Mouse (Mus musculus): ENCODE data around the gene Arf5. TPM values are rescaled to one million over a fixed set of nuclear protein-coding genes. Genes with fewer than 3 reads are reported as not detected.

Arf5 gene
- polyA plus RNA-seq, 1 experiment from 2014 or later: 340 TPM

DNA sequence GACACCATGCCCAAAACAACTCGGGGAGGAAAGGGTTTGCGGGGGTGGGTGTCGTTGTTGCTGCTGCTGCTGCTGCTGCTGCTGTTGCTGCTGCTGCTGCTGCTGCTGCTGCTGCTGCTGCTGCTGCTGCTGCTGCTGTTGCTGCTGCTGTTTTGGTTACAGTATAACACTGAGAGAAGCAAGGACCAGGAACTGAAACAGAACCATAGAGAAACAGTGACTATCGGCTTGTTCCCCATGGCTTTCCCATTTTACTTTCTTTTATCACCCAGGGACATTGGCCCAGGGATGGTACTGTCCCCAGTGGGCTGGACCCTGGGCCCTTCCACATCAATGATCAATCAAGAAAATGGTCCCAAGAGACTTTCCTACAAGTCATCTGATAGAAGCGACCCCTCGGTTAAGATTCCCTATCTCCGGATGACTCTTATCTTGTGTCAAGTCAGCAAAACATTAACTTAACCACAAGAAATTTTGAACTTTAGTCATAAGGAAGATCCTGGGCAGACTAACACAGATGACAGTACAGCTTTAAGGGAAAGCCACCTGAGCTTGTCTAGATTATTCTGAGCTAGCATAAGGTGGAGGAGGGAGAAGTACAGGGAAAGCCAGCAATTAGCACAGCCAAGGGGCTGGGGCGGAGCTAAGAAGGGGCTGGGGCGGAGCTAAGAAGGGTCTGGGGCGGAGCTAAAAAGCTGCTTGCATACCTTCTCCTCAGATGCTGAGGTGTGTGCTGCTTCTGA is 7.6 kb downstream of the Arf5 start:
- Histone ChIP-seq H3K9me3 (no peaks in the 10 kb centered on the region), H3K4me3 (replicated peaks) (no peak overlapping the region), H3K4me1 (no peaks in the 10 kb centered on the region), H3K4me2 (no peak overlapping the region), H3K27ac (no peak overlapping the region), H3K9ac (no peak overlapping the region), H3K36me3 (peaks cover 2% of the 10 kb centered on the region), H3K27me3 (replicated peaks) (no peaks in the 10 kb centered on the region)
- peak; percentile 17; the same call in 1 of the 2 replicates for ATAC-seq (ENCODE audit: insufficient read depth, low FRiP score, low read depth)
- 65% methylated on average over 10 of the region's 10 CpGs for WGBS

- no peak overlapping the region for H3K4me2 ChIP-seq
- no peak overlapping the region for H3K4me3 ChIP-seq (replicated peaks)
Observed at GRCm38 (mm10) chr6:28431538-28431855, 8.1 kb downstream of the Arf5 start.

DNA sequence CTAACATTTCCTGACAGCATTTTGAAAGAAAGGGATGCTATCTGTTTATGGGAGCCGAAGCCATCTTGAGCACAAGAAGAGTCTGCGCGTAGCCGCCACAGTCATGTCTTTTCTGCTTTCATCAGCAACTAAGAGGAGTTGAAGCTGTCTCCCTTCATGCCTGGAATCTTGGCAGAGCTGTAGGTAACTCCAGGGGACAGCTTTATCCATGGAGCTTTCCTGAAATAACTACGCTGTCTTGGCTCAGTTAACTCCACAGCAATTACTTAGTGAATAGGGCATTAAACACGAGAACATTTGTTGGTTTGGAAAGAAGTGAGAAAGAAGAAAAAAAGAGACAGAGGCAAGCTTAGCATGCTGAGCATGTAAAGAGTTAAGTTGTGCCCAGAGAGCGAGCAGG is 24.6 kb downstream of the Arf5 start:
- Histone ChIP-seq H3K27ac (no peak overlapping the region), H3K27me3 (replicated peaks) (peaks cover 25% of the 10 kb centered on the region), H3K9me3 (no peaks in the 10 kb centered on the region), H3K4me1 (no peaks in the 10 kb centered on the region), H3K36me3 (no peaks in the 10 kb centered on the region), H3K4me2 (no peak overlapping the region), H3K4me3 (replicated peaks) (no peak overlapping the region), H3K9ac (no peak overlapping the region)
- ATAC-seq (ENCODE audit: insufficient read depth, low FRiP score, low read depth): no peak
- WGBS: 84% methylated on average over 7 of the region's 7 CpGs

More at GRCm38 (mm10) chr6:28431538-28431855, 8.1 kb downstream of the Arf5 start:
- Histone ChIP-seq H3K9ac (no peak overlapping the region), H3K27me3 (replicated peaks) (no peaks in the 10 kb centered on the region), H3K36me3 (no peaks in the 10 kb centered on the region), H3K27ac (no peak overlapping the region), H3K4me1 (no peaks in the 10 kb centered on the region), H3K9me3 (no peaks in the 10 kb centered on the region)
- WGBS: 65% methylated on average over 6 of the region's 6 CpGs
- peak; percentile 37; the same call in 1 of the 2 replicates for ATAC-seq (ENCODE audit: insufficient read depth, low FRiP score, low read depth)

GRCm38 (mm10) chr6:28449253-28449652 is 25.9 kb downstream of the Arf5 start, which contains the start of gene Pax4:
Gene Pax4, minus strand, starts transcription at chr6:28449353.
- H3K9ac ChIP-seq: no peak within 1 kb of the TSS
- no peaks in the 10 kb centered on the region for H3K9me3 ChIP-seq
- H3K27me3 ChIP-seq (replicated peaks): peaks cover 25% of the 10 kb centered on the region
- H3K4me2 ChIP-seq: no peak within 1 kb of the TSS
- 70% methylated on average over 2 of the region's 2 CpGs for WGBS
- H3K27ac ChIP-seq: no peak within 1 kb of the TSS
- no peaks in the 10 kb centered on the region for H3K4me1 ChIP-seq
- ATAC-seq (ENCODE audit: insufficient read depth, low FRiP score, low read depth): no peak
- H3K4me3 ChIP-seq (replicated peaks): no peak within 1 kb of the TSS
- H3K36me3 ChIP-seq: no peaks in the 10 kb centered on the region

- Histone ChIP-seq H3K27ac (no peak overlapping the region), H3K4me1 (no peaks in the 10 kb centered on the region), H3K36me3 (no peaks in the 10 kb centered on the region), H3K4me2 (no peak overlapping the region), H3K4me3 (replicated peaks) (no peak overlapping the region), H3K9ac (no peak overlapping the region), H3K9me3 (no peaks in the 10 kb centered on the region), H3K27me3 (replicated peaks) (peaks cover 25% of the 10 kb centered on the region)
- no peak for ATAC-seq (ENCODE audit: insufficient read depth, low FRiP score, low read depth)
- WGBS: 14% methylated on average over 5 of the region's 5 CpGs
Observed at GRCm38 (mm10) chr6:28450481-28450880, 27.1 kb downstream of the Arf5 start.

- no peak for ATAC-seq (ENCODE audit: insufficient read depth, low FRiP score, low read depth)
- Histone ChIP-seq H3K4me1 (no peaks in the 10 kb centered on the region), H3K36me3 (no peaks in the 10 kb centered on the region), H3K4me3 (replicated peaks) (no peak overlapping the region), H3K27me3 (replicated peaks) (peaks cover 25% of the 10 kb centered on the region), H3K27ac (no peak overlapping the region), H3K4me2 (no peak overlapping the region), H3K9me3 (no peaks in the 10 kb centered on the region), H3K9ac (no peak overlapping the region)
- WGBS: 2% methylated on average over 12 of the region's 12 CpGs
Observed at GRCm38 (mm10) chr6:28450977-28451376, 27.6 kb downstream of the Arf5 start.

GRCm38 (mm10) chr6:28459221-28459668 is 35.9 kb downstream of the Arf5 start:
- H3K36me3 ChIP-seq: no peaks in the 10 kb centered on the region
- H3K4me2 ChIP-seq: no peak overlapping the region
- no peak overlapping the region for H3K4me3 ChIP-seq (replicated peaks)
- no peaks in the 10 kb centered on the region for H3K27me3 ChIP-seq (replicated peaks)
- peak; percentile 56; the same call in 1 of the 2 replicates for ATAC-seq (ENCODE audit: insufficient read depth, low FRiP score, low read depth)
- H3K9ac ChIP-seq: no peak overlapping the region
- H3K4me1 ChIP-seq: no peaks in the 10 kb centered on the region
- H3K27ac ChIP-seq: no peak overlapping the region
- no peaks in the 10 kb centered on the region for H3K9me3 ChIP-seq

DNA sequence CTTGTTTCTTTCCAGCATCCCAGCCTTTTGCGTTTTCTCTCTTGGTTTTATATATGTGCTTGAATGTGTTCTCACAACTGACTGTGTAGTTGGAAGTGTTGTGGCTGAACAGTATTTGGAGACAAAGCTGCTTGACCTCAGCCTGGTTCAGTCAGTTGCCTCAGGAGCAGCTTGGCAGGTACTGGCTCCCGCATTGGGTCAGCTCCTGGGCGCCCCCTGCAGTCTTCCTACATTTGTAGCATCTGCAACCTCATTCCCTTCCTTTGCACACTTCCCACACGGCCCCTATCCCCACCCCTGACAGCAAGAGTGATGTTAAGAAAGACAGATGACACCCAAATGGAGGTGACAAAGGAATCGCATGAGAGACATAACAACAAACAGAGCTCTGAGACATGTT is 37.2 kb downstream of the Arf5 start:
- H3K9ac ChIP-seq: no peak overlapping the region
- H3K27me3 ChIP-seq (replicated peaks): no peaks in the 10 kb centered on the region
- 8% methylated on average over 5 of the region's 5 CpGs for WGBS
- ATAC-seq (ENCODE audit: insufficient read depth, low FRiP score, low read depth): 0 out of 2 replicates have a peak, but pooled peaks have one; percentile 47
- H3K27ac ChIP-seq: no peak overlapping the region
- H3K4me2 ChIP-seq: no peak overlapping the region
- H3K4me1 ChIP-seq: no peaks in the 10 kb centered on the region
- H3K9me3 ChIP-seq: no peaks in the 10 kb centered on the region
- no peak overlapping the region for H3K4me3 ChIP-seq (replicated peaks)
- H3K36me3 ChIP-seq: no peaks in the 10 kb centered on the region

- no peaks in the 10 kb centered on the region for H3K4me1 ChIP-seq
- no peak overlapping the region for H3K27ac ChIP-seq
- ATAC-seq (ENCODE audit: insufficient read depth, low FRiP score, low read depth): no peak
- H3K4me3 ChIP-seq (replicated peaks): no peak overlapping the region
- 23% methylated on average over 6 of the region's 6 CpGs for WGBS
- H3K9ac ChIP-seq: no peak overlapping the region
- H3K4me2 ChIP-seq: no peak overlapping the region
- H3K27me3 ChIP-seq (replicated peaks): no peaks in the 10 kb centered on the region
- no peaks in the 10 kb centered on the region for H3K36me3 ChIP-seq
- H3K9me3 ChIP-seq: no peaks in the 10 kb centered on the region
Observed at GRCm38 (mm10) chr6:28464630-28465029, 41.3 kb downstream of the Arf5 start.

- no peaks in the 10 kb centered on the region for H3K27me3 ChIP-seq (replicated peaks)
- no peaks in the 10 kb centered on the region for H3K36me3 ChIP-seq
- no peak overlapping the region for H3K9ac ChIP-seq
- H3K9me3 ChIP-seq: no peaks in the 10 kb centered on the region
- no peak overlapping the region for H3K4me2 ChIP-seq
- no peak for ATAC-seq (ENCODE audit: insufficient read depth, low FRiP score, low read depth)
- H3K4me3 ChIP-seq (replicated peaks): no peak overlapping the region
- H3K27ac ChIP-seq: no peak overlapping the region
- H3K4me1 ChIP-seq: no peaks in the 10 kb centered on the region
- 59% methylated on average over 4 of the region's 4 CpGs for WGBS
Observed at GRCm38 (mm10) chr6:28470017-28470602, 46.8 kb downstream of the Arf5 start.

DNA sequence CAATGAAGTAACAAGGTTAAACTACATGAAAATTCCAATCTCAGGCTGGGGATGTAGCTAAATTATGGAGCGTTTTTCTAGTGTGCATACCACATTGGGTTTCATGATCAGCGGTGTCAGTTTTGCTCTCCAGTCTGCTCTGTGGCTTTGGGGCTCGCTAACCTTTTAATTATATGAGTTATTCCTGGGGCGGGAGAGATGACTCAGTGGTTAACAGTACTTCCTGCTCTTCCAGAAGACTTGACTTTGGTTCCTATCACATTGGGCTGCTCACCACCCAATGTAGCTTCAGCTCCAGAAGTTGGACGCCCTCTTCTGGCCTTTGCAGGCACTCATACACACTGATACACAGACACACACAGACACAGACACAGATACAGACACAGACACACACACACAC is 47.3 kb downstream of the Arf5 start:
- Histone ChIP-seq H3K4me2 (no peak overlapping the region), H3K9ac (no peak overlapping the region), H3K36me3 (no peaks in the 10 kb centered on the region), H3K4me3 (replicated peaks) (no peak overlapping the region), H3K4me1 (no peaks in the 10 kb centered on the region), H3K27me3 (replicated peaks) (no peaks in the 10 kb centered on the region), H3K9me3 (no peaks in the 10 kb centered on the region), H3K27ac (no peak overlapping the region)
- WGBS: 75% methylated on average over 5 of the region's 5 CpGs
- ATAC-seq (ENCODE audit: insufficient read depth, low FRiP score, low read depth): no peak

- 87% methylated on average over 9 of the region's 9 CpGs for WGBS
- no peak for ATAC-seq (ENCODE audit: insufficient read depth, low FRiP score, low read depth)
- H3K27ac ChIP-seq: no peak overlapping the region
- H3K4me3 ChIP-seq (replicated peaks): no peak overlapping the region
- H3K4me2 ChIP-seq: no peak overlapping the region
- no peaks in the 10 kb centered on the region for H3K9me3 ChIP-seq
- no peaks in the 10 kb centered on the region for H3K36me3 ChIP-seq
- H3K27me3 ChIP-seq (replicated peaks): no peaks in the 10 kb centered on the region
- H3K4me1 ChIP-seq: no peaks in the 10 kb centered on the region
- no peak overlapping the region for H3K9ac ChIP-seq
Observed at GRCm38 (mm10) chr6:28471284-28472035, 48.1 kb downstream of the Arf5 start.
